Mouse (Mus musculus): Measurements from ENCODE around the gene Crybg2.

DNA sequence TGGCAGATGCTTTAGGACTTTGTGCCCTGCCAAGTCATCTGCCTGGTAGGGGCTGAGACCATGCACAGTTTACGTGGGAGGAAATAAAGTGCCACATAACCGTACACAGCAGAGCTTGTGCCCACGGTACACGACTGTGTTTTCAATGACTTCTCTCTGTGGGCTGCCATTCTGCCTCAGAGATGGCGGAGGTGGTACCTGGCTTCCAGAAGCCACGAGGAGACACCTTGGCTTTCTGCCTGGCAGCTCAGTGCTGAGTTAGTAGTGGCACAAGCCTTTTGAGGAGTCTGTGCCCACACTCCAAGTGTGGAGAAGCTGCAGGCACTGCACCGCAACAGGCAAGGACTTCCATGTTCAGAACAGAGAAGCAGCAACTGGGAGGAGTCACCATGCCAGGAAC is 47.1 kb downstream of the Crybg2 start:
- TF ChIP-seq CTCF (IDR thresholded peaks at IDR 0.05; ENCODE audit: low read depth) (no peak), EP300 (IDR thresholded peaks at IDR 0.05; ENCODE audit: low read depth) (no peak)
